In genomic region chr7:109230806-109231205, GRCm38 (mm10) we compare ENCODE assay signal across 8 mouse cellular contexts. TPM values are rescaled to one million over a fixed set of nuclear protein-coding genes. Genes with fewer than 3 reads are reported as not detected.
DNase-seq lines count a peak whose midpoint lies in the region; ATAC-seq and TF ChIP-seq lines count a peak whose summit lies in the region.

No protein-coding gene starts in this region.

- 0 out of 2 replicates have a peak, but pooled peaks cover 2% of the 10 kb centered on the region for H3K27me3 ChIP-seq in kidney, embryonic 16.5 days (ENCODE audit: insufficient read depth, low read length)
- H3K27me3 ChIP-seq in limb, embryonic 12.5 days, result no peaks in the 10 kb centered on the region
- H3K27me3 ChIP-seq in midbrain, postnatal 0 days (ENCODE audit: insufficient read depth, low read length), result no peaks in the 10 kb centered on the region
- H3K27me3 ChIP-seq in testis, adult 2 months (ENCODE audit: control insufficient read depth, insufficient read depth, low read length), result no peaks in the 10 kb centered on the region

- no peak overlapping the region for H3K9ac ChIP-seq in kidney, embryonic 16.5 days (replicated peaks; ENCODE audit: low read length)
- no peak overlapping the region for H3K9ac ChIP-seq in limb, embryonic 12.5 days (replicated peaks)
- H3K9ac ChIP-seq in midbrain, postnatal 0 days (replicated peaks; ENCODE audit: low read length, poor library complexity, severe bottlenecking), result no peak overlapping the region

- H3K4me2 ChIP-seq in kidney, embryonic 16.5 days (replicated peaks; ENCODE audit: low read depth, low read length), result no peak overlapping the region
- no peak overlapping the region for H3K4me2 ChIP-seq in limb, embryonic 12.5 days
- no peak overlapping the region for H3K4me2 ChIP-seq in midbrain, postnatal 0 days (ENCODE audit: low read depth, low read length, poor library complexity, severe bottlenecking)

- peak; percentile 66 for DNase-seq in urinary bladder, postnatal 14 days (ENCODE audit: low spot score)
- DNase-seq in urinary bladder, adult 2 months (ENCODE audit: low spot score), result no peak
- DNase-seq in cerebellum, postnatal 36 days, result peak; percentile 77 to 80
- DNase-seq in gastrocnemius, adult 8-10 months (ENCODE audit: low spot score in 2 of 2), result peak; percentile 12 to 28
- DNase-seq in midbrain, postnatal 0 days (ENCODE audit: low spot score), result peak; percentile 72

- no peak overlapping the region for H3K4me3 ChIP-seq in kidney, embryonic 16.5 days (ENCODE audit: low read length)
- H3K4me3 ChIP-seq in limb, embryonic 12.5 days (replicated peaks), result no peak overlapping the region
- H3K4me3 ChIP-seq in midbrain, postnatal 0 days (ENCODE audit: low read depth, low read length), result no peak overlapping the region
- no peak overlapping the region for H3K4me3 ChIP-seq in testis, adult 2 months (ENCODE audit: control insufficient read depth, low read depth, low read length)

- H3K9me3 ChIP-seq in kidney, embryonic 16.5 days (ENCODE audit: low read length), result no peaks in the 10 kb centered on the region
- no peaks in the 10 kb centered on the region for H3K9me3 ChIP-seq in limb, embryonic 12.5 days
- no peaks in the 10 kb centered on the region for H3K9me3 ChIP-seq in midbrain, postnatal 0 days (ENCODE audit: low read length)

- H3K36me3 ChIP-seq in kidney, embryonic 16.5 days (ENCODE audit: insufficient read depth, low read length), result no peaks in the 10 kb centered on the region
- no peaks in the 10 kb centered on the region for H3K36me3 ChIP-seq in limb, embryonic 12.5 days
- no peaks in the 10 kb centered on the region for H3K36me3 ChIP-seq in midbrain, postnatal 0 days (ENCODE audit: insufficient read depth, low read length)
- H3K36me3 ChIP-seq in testis, adult 2 months (ENCODE audit: control insufficient read depth, insufficient read depth, low read length), result no peaks in the 10 kb centered on the region

- ATAC-seq in kidney, embryonic 16.5 days (ENCODE audit: low FRiP score, low TSS enrichment), result peak; percentile 60; the same call in 1 of the 2 replicates
- 0 out of 2 replicates have a peak, but pooled peaks have one; percentile 5 for ATAC-seq in limb, embryonic 12.5 days (ENCODE audit: insufficient number of reproducible peaks, insufficient read depth, low FRiP score, low TSS enrichment, low read depth)
- ATAC-seq in midbrain, postnatal 0 days (ENCODE audit: low FRiP score), result 0 out of 2 replicates have a peak, but pooled peaks have one; percentile 36

- H3K4me1 ChIP-seq in kidney, embryonic 16.5 days (ENCODE audit: insufficient read depth, low read length), result no peaks in the 10 kb centered on the region
- H3K4me1 ChIP-seq in limb, embryonic 12.5 days (replicated peaks), result peaks cover 21% of the 10 kb centered on the region
- H3K4me1 ChIP-seq in midbrain, postnatal 0 days (ENCODE audit: insufficient read depth, low read length), result 0 out of 2 replicates have a peak, but pooled peaks cover 4% of the 10 kb centered on the region
- no peaks in the 10 kb centered on the region for H3K4me1 ChIP-seq in testis, adult 2 months (ENCODE audit: control insufficient read depth, insufficient read depth, low read length)

- TF ChIP-seq CTCF in midbrain, postnatal 0 days (IDR thresholded peaks at IDR 0.05), result peak; percentile 82
- peak; percentile 74; the same call in 1 of the 2 replicates for TF ChIP-seq CTCF in testis, adult 2 months (IDR thresholded peaks at IDR 0.05; ENCODE audit: control insufficient read depth, insufficient read depth, insufficient replicate concordance, low read depth, low read length)

- no peak overlapping the region for H3K27ac ChIP-seq in kidney, embryonic 16.5 days (ENCODE audit: low read length)
- no peak overlapping the region for H3K27ac ChIP-seq in limb, embryonic 12.5 days
- peak overlapping the region; percentile 12; the same call in 1 of the 2 replicates for H3K27ac ChIP-seq in midbrain, postnatal 0 days (ENCODE audit: low read depth, low read length)
- no peak overlapping the region for H3K27ac ChIP-seq in testis, adult 2 months (ENCODE audit: control insufficient read depth, insufficient read depth, low read depth, low read length)

- no peak for TF ChIP-seq POLR2A in testis, adult 2 months (IDR thresholded peaks at IDR 0.05; ENCODE audit: control insufficient read depth, low read depth, low read length)

- 21% methylated on average over 2 of the region's 2 CpGs for WGBS in kidney, embryonic 16.5 days
- WGBS in limb, embryonic 12.5 days, result 16% methylated on average over 2 of the region's 2 CpGs
- WGBS in midbrain, postnatal 0 days, result 19% methylated on average over 2 of the region's 2 CpGs

RNA-seq across cellular contexts. Expression of gene Lmo1, which starts 55.8 kb away (rescaled TPM):
- polyA plus RNA-seq in urinary bladder, adult 2 months (2012; rRNA removed), result 155 and 164 TPM in 2 replicates
- total RNA-seq in gastrocnemius, adult 8-10 months (2022), result 1 to 10 TPM; 1.5 to 1.9 (median 1.8) TPM
- 7.6 and 7.7 TPM in 2 replicates for polyA plus RNA-seq in kidney, embryonic 16.5 days (2015; fragmentation: Nextera tagmentation; extraction: Ambion mirVana)
- 13.6 and 15.1 TPM in 2 replicates for polyA plus RNA-seq in limb, embryonic 12.5 days (2016; fragmentation: Nextera tagmentation; extraction: Ambion mirVana)
- 109 and 117 TPM in 2 replicates for total RNA-seq in midbrain, postnatal 0 days (2014; rRNA removed)
- 109 and 121 TPM in 2 replicates for polyA plus RNA-seq in midbrain, postnatal 0 days (2015; fragmentation: Nextera tagmentation; extraction: Ambion mirVana)
- 4.6 and 5.0 TPM in 2 replicates for polyA plus RNA-seq in testis, adult 2 months (2012; rRNA removed)

Comparison
In these comparisons a context has a peak if more than half of its experiments do, and no peak if none do; other contexts are left out.
1. ATAC-seq: peak in every context shown above with its lines; median percentile 60 in kidney, embryonic 16.5 days; 36 in midbrain, postnatal 0 days; 5 in limb, embryonic 12.5 days.